Mouse (Mus musculus) stomach, postnatal 0 days (tissue): ENCODE results near the gene Shkbp1. TPM values are rescaled to one million over a fixed set of nuclear protein-coding genes. Genes with fewer than 3 reads are reported as not detected.

Experiments
- ATAC-seq: fragments of 200-750 bp; cut with Nextera tagmentation; 2 replicates; pipeline ENCODE4 v1.8.0; 2017; ENCODE audit not compliant: low FRiP score, low TSS enrichment
- DNase-seq: peaks from one replicate; pipeline ENCODE4 v3.0.0-alpha.2; 2016; ENCODE audit warnings: low spot score
- H3K27ac ChIP-seq: fragments of 300-500 bp; sonication (generic); replicated peaks from 2 replicates; pipeline ENCODE4 v1.5.1; 2014; ENCODE audit warnings: mild to moderate bottlenecking, control low read depth
- H3K27me3 ChIP-seq: fragments of 300-500 bp; sonication (generic); 2 replicates; pipeline ENCODE4 v1.6.1; 2014; ENCODE audit warnings: low read length; ENCODE audit not compliant: control insufficient read depth, insufficient read depth
- H3K36me3 ChIP-seq: fragments of 300-500 bp; sonication (generic); 2 replicates; pipeline ENCODE4 v1.6.1; 2014; ENCODE audit warnings: low read length, mixed read lengths; ENCODE audit not compliant: control insufficient read depth, insufficient read depth
- H3K4me1 ChIP-seq: fragments of 300-500 bp; sonication (generic); replicated peaks from 2 replicates; pipeline ENCODE4 v1.6.1; 2014; ENCODE audit warnings: antibody characterized with exemption; ENCODE audit not compliant: control insufficient read depth, insufficient read depth
- H3K4me2 ChIP-seq: fragments of 300-500 bp; sonication (generic); replicated peaks from 2 replicates; pipeline ENCODE4 v1.6.1; 2014; ENCODE audit warnings: low read depth, mild to moderate bottlenecking, control low read depth, moderate library complexity
- H3K4me3 ChIP-seq: fragments of 300-500 bp; sonication (generic); 2 replicates; pipeline ENCODE4 v1.5.1; 2014; ENCODE audit warnings: low read depth, low read length, control low read depth
- H3K9ac ChIP-seq: fragments of 300-500 bp; sonication (generic); 2 replicates; pipeline ENCODE4 v1.6.1; 2014; ENCODE audit warnings: mild to moderate bottlenecking, low read length, control low read depth, mixed read lengths
- H3K9me3 ChIP-seq: fragments of 300-500 bp; sonication (generic); 2 replicates; pipeline ENCODE4 v1.6.1; 2016; ENCODE audit warnings: low read length; ENCODE audit not compliant: control insufficient read depth
- CTCF ChIP-seq: IDR thresholded peaks from 2 replicates; pipeline ENCODE4 v1.5.1; 2016; ENCODE audit warnings: antibody characterized with exemption, low read depth, mild to moderate bottlenecking, moderate library complexity
- EP300 ChIP-seq: optimal IDR thresholded peaks from 2 replicates; pipeline ENCODE3; 2016; ENCODE audit warnings: antibody characterized with exemption
- WGBS: fragments of 180-500 bp; shearing (Covaris S2); extraction: QIAGEN DNeasy Blood & Tissue Kit; methylation state at CpG from one replicate; pipeline ENCODE4 v1.1.7; 2014; 5-methylcytosine and 5-hydroxymethylcytosine counted together
- polyA plus RNA-seq: library from polyadenylated mRNA; unstranded; fragments of >200 nt; fragmentation: Nextera tagmentation; extraction: Ambion mirVana; gene quantifications from 2 replicates; pipeline ENCODE4 v1.2.1, GENCODE M21; 2015

The Shkbp1 gene
- polyA plus RNA-seq, 1 experiment from 2014 or later = 26.3 TPM

GRCm38 (mm10) chr7:27310306-27310705, 45.5 kb downstream of the Shkbp1 start:
- Histone ChIP-seq H3K27ac (peak overlapping the region; percentile 53), H3K4me3 (0 out of 2 replicates have a peak overlapping the region, but pooled peaks have one; percentile 6)

GRCm38 (mm10) chr7:27309832-27310231, 46.0 kb downstream of the Shkbp1 start:
- 72% methylated on average over 3 of the region's 3 CpGs for WGBS
- TF ChIP-seq EP300 = no peak
- H3K4me2 ChIP-seq = no peak overlapping the region
- no peak overlapping the region for H3K9ac ChIP-seq
- no peak overlapping the region for H3K4me3 ChIP-seq
- no peak for DNase-seq
- peaks cover 5% of the 10 kb centered on the region for H3K36me3 ChIP-seq
- H3K4me1 ChIP-seq = peaks cover 4% of the 10 kb centered on the region; the same call in 1 of the 2 replicates
- H3K27me3 ChIP-seq = no peaks in the 10 kb centered on the region
- no peaks in the 10 kb centered on the region for H3K9me3 ChIP-seq
- peak overlapping the region; percentile 53; the same call in 1 of the 2 replicates for H3K27ac ChIP-seq
- ATAC-seq = no peak

More at GRCm38 (mm10) chr7:27310306-27310705, 45.5 kb downstream of the Shkbp1 start:
- 0 out of 2 replicates have a peak overlapping the region, but pooled peaks have one; percentile 23 for H3K4me2 ChIP-seq
- no peak overlapping the region for H3K9ac ChIP-seq
- ATAC-seq = peak; percentile 48
- peak; percentile 79 for DNase-seq
- H3K36me3 ChIP-seq = peaks cover 5% of the 10 kb centered on the region
- no peaks in the 10 kb centered on the region for H3K27me3 ChIP-seq
- no peaks in the 10 kb centered on the region for H3K9me3 ChIP-seq
- no peak for TF ChIP-seq EP300
- TF ChIP-seq CTCF = no peak
- peaks cover 4% of the 10 kb centered on the region; the same call in 1 of the 2 replicates for H3K4me1 ChIP-seq
- 21% methylated on average over 17 of the region's 17 CpGs for WGBS

DNA sequence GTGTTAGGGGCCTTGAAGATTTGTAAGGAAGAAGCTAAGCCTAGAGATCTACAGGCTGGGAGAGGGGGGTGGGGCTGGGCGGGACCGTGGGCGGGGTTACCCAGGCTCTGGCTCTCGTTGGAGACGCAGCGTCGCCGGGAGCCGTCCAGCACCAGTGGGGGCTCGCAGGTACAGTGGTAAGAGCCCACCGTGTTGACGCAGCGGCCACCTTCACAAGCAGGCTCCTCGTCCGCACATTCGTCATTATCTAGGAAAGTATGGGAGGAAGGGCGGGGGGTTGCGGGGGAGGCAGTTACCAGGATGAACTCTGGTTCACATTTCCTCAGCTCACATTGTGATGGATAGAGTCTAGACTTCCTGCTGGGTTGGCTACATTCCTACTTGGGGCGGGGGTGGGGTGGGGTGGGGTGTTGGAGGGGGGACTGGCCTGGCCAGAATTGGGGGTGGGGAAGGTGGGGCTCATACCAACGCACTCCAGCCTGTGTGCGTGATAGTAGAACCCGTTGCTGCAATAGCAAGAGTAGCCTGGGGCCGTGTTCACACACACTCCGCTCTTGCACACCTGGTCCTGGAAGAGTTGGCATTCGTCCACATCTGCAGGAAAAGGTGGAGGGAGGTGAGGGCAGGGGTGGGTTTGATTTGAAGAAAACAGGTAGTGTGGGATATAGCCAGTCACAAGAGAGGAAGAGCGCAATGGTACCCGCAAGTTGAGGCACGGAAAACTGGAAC, 46.8 kb downstream of the Shkbp1 start:
- H3K27ac ChIP-seq = peak overlapping the region; percentile 70
- peaks cover 4% of the 10 kb centered on the region; the same call in 1 of the 2 replicates for H3K4me1 ChIP-seq
- no peak overlapping the region for H3K9ac ChIP-seq
- 13% methylated on average over 28 of the region's 28 CpGs for WGBS
- H3K36me3 ChIP-seq = peaks cover 5% of the 10 kb centered on the region
- ATAC-seq = peak; percentile 71
- H3K4me3 ChIP-seq = peak overlapping the region; percentile 17
- no peaks in the 10 kb centered on the region for H3K9me3 ChIP-seq
- TF ChIP-seq EP300 (no peak), CTCF (no peak)
- H3K4me2 ChIP-seq = peak overlapping the region; percentile 49
- peak; percentile 82 for DNase-seq
- H3K27me3 ChIP-seq = no peaks in the 10 kb centered on the region

- Histone ChIP-seq H3K27ac (no peak overlapping the region), H3K4me2 (no peak overlapping the region), H3K9me3 (no peaks in the 10 kb centered on the region), H3K27me3 (no peaks in the 10 kb centered on the region), H3K4me3 (no peak overlapping the region), H3K9ac (no peak overlapping the region), H3K4me1 (peaks cover 4% of the 10 kb centered on the region; the same call in 1 of the 2 replicates), H3K36me3 (no peaks in the 10 kb centered on the region; the same call in 1 of the 2 replicates)
- ATAC-seq = no peak
- TF ChIP-seq EP300 = no peak
- TF ChIP-seq CTCF = peak; percentile 60
- 80% methylated on average over 9 of the region's 9 CpGs for WGBS
- DNase-seq = peak; percentile 38
Observed at GRCm38 (mm10) chr7:27307551-27307950, 48.3 kb downstream of the Shkbp1 start.

DNA sequence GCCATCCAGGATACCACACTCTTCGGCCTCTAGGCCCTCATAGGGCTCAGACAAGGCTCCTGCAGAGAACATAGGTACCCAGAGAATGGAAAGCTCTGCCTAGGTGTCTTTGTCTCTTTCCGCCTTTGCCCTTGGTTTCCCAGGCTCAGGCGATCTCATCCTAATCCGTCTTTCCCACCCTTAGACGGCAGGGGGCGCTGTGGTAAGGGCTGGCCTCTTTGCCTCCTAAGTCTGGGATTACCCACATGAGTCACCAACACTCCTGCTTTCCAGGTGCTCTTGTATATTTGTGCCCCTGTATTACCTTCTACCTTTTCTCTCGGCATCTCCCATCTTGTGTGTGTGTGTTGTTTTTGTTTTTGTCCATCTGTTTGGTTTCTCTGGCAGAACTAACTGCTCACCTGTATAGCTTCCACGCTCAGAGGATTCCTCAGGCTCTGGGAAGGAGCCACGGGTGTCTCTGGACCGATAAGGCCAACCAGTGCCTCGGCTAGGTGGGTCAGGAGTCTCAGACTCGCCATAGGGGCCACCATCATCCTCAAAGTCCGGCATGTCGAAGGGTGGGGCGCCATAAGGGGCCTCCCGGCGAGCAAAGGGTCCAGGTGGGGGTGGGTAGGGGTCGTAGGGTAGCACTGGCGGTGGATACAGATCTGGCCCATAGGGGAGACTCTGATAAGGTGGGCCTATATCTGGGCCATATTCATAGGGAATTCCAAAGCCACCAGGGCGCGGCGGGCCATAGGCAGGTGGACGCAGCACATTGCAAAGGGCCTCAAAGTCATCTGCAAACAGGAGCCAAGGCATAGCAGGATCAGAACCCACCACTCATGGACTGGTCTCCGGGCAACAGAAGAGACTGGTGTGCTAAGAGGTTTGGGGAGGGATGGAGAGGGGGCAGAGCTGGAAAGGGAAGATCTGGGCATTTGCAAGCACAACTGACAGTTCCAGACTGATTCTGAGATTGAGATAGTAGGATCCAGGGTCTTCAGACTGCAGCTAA, 49.4 kb downstream of the Shkbp1 start:
- no peak overlapping the region for H3K27ac ChIP-seq
- DNase-seq (peak; percentile 76), ATAC-seq (no peak)
- TF ChIP-seq EP300 = no peak
- peak; percentile 85 for TF ChIP-seq CTCF
- H3K9me3 ChIP-seq = no peaks in the 10 kb centered on the region
- no peaks in the 10 kb centered on the region; the same call in 1 of the 2 replicates for H3K36me3 ChIP-seq
- no peaks in the 10 kb centered on the region for H3K27me3 ChIP-seq
- H3K4me2 ChIP-seq = no peak overlapping the region
- H3K4me3 ChIP-seq = no peak overlapping the region
- no peak overlapping the region for H3K9ac ChIP-seq
- H3K4me1 ChIP-seq = peaks cover 4% of the 10 kb centered on the region; the same call in 1 of the 2 replicates
- 74% methylated on average over 24 of the region's 24 CpGs for WGBS
